8 mouse cellular contexts compared by ENCODE assay signal in genomic region chr15:75376391-75377100, GRCm38 (mm10).
"Had no signal": no experiment of that assay in that cellular context is flagged by ENCODE, and none has a peak within 500 bp of the region (broad histone marks: within the 10 kb centered on the region; RNA-seq: fewer than 3 reads in every experiment).

No protein-coding gene starts in this region.

- DNase-seq: left cerebral cortex, postnatal 4 days; liver, embryonic 13.5 days; lung, adult 2 months; lung, postnatal 14 days; lung, postnatal 4 days; midbrain, embryonic 14.5 days; thymus, adult 18-20 months; thymus, postnatal 36 days had no signal
